Mouse (Mus musculus): ENCODE measurements around the gene Vcp.

Vcp gene

DNA sequence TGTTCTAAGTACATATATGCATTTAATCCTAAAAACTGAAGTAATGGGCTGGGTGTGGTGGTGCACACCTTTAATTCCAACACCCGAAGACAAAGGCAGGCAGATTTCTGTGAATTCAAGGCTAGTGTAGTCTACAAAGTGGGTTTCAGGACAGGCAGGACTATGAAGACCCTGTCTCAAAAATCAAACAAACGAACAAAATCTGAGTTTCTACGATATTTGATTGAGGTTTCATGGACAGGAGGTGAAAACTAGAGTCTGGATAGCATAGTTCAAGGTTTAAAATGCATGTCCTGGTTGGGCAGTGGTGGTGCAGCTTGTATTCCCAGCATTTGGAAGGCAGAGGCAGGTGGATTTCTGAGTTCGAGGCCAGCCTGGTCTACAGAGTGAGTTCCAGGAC is 31.0 kb downstream of the Vcp start, which contains the start of gene 1700022I11Rik:
Gene 1700022I11Rik (plus strand): TSS at position 301 of the 400 bp plus-strand sequence.
- DNase-seq, result no peak

DNA sequence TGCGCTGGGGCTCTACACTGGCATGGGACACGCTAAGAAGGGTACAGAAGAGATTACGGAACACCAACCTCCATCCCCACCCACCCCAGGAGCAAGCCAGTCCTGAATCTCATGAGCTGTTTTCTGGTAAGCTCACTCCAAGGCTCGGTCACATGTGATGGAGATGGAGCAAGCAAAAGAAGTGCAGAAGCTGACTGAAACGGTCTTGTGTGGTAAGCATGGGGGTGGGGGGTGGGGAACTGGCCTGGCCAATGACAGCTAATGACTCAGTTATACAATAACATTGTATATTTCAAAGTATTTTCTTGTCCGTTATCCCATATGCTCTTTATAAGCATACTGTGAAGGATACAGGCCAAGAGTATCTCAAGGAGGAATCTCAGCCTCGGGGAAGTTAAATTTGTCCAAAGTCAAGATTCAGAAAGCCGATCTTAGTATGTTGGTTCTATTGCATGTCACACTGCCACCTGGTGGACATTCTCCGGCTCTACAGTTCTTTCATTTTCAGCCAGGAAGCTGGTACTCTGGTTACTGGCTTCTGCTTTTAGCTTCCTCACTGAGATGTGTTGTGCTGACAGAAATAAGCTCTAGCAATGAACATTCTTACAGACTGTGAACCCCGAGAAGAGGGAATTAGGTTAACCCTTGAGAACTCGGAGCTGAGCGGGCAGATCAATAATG is 35.1 kb downstream of the Vcp start:
- DNase-seq, result peak; percentile 49

DNA sequence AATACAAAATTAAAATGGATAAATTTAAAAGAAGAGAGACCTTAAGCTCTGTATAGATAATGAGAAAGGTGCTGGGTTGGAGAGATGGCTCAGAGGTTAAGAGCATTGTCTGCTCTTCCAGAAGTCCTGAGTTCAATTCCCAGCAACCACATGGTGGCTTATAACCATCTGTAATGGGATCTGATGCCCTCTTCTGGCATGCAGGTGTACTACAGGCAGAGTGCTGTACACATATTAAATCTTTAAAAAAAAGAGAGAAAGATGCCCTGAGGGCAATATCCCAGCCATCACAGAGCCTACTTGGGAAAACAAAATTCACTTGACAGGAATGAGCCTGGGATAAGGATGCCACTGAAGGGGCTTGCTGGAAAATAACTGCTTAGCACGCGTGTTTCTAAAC is 36.8 kb downstream of the Vcp start:
- peak; percentile 39 for DNase-seq

DNA sequence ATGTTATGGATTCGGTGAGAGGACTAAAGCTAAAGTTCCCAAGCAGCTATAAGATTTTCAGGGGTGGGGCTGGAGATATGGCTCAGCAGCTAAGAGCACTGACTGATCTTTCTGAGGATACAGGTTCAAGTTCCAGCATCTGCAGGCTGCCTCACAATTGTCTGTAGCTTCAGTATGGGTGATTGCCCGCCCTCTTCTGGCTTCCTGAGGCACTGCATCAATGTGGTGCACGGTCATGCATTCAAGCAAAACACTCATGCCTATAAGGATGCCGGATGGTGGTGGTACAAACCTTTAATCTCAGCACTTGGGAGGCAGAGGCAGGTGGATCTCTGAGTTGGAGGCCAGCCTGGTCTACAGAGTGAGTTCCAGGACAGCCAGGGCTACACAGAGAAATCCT is 38.7 kb downstream of the Vcp start:
- DNase-seq, result peak; percentile 67

DNA sequence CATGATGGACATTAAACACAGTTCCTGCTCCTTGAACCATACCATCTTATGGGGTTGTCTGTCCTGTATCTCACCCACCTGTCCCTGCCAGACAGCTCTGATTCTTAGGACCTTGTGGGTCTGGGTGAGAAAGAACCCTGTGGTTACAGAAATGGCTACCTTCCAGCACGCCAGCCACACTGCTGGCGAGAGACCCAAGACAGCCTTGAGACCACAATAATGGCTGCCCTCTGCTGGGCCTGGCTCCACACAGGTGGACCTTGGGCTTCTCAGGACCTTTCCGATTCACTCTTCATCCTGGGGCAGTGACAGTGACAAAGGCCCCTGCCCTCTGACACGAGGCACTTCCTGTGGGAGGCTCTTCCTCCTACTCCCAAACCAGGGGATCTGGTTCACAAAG is 40.9 kb downstream of the Vcp start:
- no peak for DNase-seq

DNA sequence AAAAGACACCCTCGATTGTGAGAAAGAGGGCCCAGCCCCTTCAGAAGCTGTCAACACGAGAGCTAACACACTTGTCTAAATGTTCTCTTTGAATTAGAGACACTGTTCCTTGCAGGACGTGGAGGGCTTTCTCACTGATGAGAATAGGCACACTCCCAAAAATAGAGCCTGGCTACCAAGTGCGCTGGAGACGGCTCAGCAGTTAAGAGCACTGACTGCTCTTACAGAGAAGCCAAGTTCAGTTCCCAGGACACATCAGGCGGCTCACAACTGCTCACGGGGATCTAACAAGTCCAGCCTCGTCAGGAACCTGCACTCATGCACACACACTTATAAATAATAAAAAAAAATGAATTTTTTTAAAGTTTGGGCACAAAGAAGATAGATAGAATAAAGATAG is 41.4 kb downstream of the Vcp start:
- no peak for DNase-seq

DNA sequence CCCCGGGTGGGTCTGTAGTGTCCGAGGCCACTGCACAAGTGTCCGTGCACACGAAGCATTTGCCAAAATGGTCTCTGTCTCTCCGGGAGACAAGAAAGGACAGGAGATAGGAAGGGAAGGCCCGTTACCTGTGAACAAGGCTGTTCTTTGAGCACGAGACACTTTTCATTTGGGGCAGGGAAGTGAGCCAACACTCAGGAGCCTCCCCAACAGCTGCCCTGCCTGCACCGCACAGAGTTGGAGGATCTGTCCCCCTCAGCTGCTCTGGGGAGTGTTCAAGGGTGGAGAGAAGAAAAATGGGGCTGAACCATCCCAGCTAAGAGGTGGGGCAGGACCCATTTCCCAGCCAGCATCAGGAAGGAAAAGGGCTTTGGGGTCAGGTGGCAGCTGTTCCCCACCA is 42.3 kb downstream of the Vcp start:
- DNase-seq, result no peak

DNA sequence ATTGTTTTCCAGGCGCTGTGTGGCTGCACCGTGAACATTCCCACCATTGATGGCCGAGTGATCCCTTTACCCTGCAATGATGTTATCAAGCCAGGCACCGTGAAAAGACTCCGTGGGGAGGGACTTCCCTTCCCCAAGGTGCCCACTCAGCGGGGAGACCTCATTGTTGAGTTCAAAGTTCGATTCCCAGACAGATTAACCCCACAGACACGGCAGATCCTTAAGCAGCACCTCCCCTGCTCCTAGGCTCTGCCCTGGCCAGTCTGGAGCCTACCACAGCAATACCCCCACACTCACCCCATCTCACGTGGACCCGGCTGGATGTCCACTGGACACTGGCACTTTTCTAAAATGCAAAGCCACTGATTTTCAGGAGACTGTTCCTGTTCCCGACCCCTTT is 43.0 kb downstream of the Vcp start:
- DNase-seq, result no peak

DNA sequence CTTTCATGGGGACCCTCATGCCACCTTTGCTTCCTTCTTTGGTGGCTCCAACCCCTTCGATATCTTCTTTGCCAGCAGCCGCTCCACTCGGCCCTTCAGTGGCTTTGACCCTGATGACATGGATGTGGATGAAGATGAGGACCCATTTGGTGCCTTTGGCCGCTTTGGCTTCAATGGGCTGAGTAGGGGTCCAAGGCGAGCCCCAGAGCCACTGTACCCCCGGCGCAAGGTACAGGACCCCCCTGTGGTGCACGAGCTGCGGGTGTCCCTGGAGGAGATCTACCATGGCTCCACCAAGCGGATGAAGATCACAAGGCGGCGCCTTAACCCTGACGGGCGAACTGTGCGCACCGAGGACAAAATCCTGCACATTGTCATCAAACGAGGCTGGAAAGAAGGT is 43.7 kb downstream of the Vcp start:
- DNase-seq, result no peak

DNA sequence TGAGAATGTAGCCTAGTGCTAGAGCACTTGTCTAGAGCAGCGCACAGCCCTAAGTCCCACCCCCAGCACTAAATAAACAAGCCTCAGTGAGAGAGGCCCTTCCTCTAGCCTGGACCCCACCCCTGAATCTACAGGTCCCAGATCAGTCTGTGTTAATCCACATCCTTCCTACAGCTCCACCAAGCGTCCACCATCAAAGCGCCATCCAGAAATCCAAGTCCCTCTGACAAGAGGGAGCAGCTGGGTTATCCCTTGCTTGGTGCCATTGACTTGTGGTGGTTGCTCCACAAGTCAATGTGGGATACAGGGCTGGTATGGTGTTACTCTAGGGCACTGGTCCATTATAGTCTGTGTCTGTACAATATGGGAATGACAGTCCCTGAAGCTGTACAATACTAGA is 45.1 kb downstream of the Vcp start:
- no peak for DNase-seq

DNA sequence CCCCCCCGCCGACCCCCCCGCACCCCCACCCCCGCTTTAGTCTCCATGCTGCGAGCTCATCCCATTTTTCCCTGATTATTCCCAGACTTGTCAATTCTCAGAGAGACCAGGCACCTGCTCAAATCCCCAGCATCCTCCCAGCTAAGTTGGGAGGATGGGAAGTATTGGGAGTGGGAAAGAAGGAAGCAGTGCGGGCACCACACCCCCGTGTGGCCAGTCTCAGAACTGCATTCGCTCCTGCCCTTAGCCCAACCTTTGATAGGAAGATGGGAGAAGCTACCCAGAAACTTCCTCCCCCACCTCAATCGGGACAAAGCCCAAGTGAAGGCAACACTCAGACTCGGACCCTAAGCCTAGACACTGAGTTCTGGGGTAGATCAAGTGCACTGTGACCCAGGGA is 46.0 kb downstream of the Vcp start:
- DNase-seq, result peak; percentile 45

DNA sequence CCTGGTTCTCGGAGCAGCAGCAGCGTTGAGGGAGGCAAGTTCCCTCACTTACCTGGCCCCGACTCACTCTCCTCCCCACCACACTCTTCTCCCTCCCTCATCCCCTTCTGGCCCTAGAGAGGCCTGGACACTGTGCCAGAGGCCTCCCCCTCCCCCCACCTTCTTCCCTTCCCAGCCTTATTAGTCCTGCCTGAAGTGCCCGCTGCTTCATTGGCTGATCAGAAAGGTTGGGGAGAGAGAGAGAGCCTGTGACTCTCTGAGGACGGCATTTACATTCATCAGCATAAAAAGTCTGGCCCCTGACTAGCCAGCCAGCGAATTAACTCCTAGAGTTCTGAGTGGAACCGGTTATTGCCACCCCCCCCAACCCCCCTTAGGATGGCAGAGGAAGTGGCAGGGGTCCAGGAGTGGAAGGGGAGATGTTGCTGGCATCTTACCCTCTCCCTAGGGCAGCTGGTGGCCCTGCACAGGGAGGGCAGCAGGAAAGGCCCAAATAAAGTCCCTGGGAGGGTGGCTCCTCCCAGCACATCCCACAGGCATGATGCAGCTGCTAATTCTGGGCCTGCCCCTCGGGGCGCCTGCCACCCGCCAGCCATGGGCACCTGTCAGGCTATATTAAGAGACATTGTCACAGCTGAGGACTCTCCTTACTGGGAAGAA is 46.7 kb downstream of the Vcp start:
- DNase-seq, result no peak

DNA sequence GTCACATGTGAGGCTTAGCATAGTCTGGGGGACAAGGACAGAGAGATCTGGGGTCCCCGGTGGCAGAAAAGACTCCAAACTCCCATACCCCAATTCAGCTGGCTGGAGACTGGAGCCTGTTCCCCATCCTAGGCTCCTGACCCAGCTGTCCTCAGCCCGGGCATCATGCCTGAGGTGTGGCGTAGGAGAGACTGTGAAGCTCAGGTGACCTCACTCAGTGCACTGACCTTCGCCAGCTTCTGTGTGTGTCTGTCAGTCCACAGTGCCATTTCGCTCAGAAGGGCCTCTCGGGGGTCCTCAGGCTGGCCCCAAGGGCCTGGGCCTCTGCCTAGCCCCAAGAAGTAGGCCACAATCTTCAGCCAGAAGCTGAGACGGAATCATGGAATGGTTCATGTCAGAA is 47.7 kb downstream of the Vcp start:
- DNase-seq, result no peak

DNA sequence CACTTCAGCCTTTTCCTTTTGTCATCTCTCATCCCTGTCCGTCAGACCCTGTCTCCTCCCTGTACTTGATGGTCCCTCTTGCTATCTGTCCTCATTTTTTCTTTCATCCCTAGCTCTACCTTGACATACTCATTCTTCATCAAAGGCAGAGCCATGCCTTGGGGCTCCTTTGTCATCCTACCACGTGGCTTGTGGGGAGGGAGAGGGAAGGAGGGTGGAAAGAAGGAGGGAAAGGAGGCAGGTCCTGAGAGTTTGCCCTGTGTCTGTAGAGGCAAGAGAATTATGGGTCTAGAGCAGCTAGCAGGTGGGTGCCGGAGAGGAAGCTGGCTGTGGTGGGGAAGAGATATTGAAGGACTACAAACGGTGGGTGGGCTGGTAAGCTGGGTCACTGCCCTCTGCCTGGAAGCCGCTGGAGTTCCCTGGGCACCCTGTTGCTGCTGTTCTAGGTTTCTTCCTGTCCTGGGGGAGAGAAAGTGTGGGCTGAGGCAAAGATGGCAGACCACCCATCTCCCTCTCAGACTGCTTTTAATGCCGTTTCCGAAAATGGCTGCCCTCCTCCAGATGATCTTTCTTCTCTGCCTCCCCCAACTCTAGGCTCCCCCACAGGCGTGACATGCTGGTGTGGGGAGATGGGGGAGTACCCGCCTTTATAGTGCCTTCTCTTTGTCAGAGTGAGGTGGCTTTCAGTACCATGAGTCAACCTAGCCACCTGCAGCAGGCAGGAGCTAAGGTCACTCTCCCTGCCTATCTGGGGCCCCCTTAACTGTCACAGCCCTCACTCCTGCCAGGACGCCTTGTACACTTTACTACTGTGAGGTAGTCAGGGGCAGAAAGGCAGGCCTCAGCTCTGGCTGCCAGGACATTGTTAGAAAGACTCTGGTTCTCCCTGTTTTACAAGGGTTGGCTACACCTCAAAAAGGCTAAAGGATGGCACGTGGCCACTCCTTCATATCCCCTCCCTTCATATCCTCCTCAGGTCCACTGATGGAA is 48.8 kb downstream of the Vcp start:
- DNase-seq, result no peak

DNA sequence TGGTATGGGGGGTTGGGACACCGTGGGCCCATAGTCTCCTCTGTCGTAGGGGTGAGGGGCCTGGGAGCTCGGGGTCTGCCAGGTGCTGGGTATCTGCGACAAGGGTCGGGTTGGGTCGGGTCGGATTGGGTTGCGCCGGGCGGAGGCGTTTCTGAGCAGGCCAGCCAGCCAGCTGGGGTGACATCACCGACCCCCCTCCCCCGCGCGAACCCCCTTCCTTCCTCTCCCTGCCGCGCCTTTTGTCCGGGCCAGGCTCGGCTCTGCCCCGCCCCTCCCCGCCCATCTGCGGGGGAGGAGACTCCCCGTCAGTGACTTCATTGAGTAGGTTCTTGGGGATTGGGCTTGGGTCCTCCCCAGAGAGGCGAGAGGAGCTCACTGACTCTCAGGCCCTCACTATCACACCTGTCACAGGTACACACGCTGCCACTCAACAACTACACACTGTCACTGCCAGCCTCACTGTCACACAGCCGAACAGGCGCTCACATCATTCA is 50.2 kb downstream of the Vcp start:
- DNase-seq, result peak; percentile 93

DNA sequence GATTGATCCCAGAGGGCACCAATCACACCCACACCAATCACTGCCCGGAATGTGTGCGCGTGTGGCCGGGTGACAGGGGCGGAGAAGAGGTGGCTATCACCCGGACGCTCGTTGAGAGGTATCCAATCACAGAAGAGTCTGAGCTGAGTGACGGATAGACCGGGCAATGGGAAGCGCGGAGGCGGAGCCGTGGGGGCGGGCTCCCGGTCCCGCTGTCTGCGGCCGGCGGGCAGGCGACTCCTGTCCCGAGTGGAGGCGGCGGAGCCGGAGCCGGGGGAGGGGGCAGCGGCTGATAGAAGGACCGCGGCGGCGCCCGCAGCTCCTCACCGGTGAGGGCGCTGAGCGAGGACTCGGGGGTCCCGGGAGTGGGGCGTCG is 50.6 kb downstream of the Vcp start, which contains the start of gene Dnajb5:
Gene Dnajb5 (plus strand): TSS at position 139 of the 376 bp plus-strand sequence.
- peak; percentile 97 for DNase-seq

DNA sequence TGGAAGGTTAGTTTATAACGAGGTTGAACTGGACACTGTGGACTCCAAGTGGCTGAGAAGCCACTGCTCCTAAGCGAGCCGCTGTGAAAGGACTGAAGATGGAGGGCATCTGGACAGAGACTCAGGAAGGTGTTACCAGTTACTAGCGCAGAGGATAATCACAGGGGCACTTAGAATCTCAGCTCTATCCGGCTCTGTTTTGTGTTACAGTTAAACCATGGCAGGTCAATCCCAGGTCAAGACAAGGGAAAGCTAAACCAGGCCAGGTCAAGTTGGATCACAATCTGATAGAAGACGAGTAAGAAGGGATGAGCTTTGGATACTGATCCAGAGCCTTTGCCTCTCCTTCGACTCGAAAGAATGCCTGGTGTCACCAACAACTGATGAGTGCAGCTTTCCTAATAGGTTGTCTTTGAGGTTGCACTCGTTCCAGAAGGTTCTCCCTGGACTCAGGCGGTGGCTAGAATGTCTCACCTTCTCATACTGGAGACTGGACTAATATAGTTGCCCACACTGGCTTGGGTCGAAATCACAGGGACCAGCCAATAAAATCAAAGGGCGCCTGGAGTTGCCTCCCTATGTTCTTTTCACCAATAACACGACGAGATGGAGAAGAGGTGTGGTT is 51.1 kb downstream of the Vcp start:
- no peak for DNase-seq

DNA sequence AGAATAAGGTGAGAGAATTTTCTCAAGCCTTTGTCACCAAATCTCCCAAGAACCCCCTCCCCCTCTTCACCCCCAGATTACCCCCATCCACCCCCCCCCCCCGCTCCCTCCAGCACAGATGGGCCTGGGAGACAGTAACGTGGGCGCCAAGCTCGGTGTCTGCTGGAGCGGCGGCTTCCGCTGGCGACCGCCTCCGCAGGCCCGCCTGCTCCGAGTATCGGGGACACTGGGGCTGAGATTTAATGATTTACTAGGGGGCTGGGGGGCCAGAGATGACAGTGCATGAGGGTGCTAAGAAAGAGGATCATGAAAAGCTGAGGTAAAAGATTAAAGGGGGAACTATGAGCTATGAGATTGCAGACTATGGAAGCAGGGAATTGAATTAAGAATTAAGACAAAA is 51.8 kb downstream of the Vcp start:
- DNase-seq, result no peak

DNA sequence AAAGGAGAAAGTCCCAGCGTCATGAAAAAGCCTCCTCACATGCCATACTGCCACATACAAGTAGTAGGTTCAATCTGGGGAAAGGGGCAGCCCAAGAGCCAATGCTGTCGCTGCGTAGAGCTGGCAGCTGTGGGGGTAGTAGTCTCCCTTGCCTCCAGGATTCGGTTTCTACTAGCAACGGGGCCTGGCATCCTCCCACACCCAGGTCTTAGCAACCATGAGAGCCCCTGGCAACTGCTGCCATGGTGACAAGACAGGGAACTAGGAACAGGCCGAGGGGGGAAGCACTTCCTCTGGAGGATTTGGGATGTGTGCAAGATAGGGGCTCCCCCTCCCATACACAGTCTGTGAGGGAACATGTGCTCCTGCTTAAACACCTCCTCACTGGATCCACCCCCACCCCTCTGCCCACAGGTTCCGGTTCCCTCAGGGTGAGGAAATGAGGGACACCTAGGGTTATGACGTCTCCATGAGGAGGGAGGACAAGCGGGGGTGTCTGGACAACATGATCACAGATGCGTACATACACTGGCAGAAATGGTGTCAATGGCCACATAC is 53.5 kb downstream of the Vcp start:
- DNase-seq, result no peak

DNA sequence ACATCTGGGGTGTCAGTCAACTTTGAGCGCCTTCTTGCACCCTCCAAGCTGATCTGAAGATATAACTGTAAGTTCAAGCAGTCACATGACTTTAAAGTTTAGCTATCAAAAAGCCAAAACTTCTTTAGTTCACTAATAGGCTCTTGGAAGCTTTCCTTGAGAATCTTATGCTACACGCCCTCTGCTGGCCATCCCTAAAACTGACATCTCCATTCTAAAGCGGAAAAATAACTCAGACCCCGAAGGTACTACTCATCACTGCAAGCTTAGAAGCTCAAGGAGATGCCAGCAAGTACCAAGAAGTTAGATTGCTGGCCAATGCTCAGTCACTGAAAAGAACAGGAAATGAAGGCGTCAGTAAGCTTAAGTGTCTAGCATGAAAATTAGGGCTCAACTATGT is 54.4 kb downstream of the Vcp start:
- peak; percentile 43 for DNase-seq

DNA sequence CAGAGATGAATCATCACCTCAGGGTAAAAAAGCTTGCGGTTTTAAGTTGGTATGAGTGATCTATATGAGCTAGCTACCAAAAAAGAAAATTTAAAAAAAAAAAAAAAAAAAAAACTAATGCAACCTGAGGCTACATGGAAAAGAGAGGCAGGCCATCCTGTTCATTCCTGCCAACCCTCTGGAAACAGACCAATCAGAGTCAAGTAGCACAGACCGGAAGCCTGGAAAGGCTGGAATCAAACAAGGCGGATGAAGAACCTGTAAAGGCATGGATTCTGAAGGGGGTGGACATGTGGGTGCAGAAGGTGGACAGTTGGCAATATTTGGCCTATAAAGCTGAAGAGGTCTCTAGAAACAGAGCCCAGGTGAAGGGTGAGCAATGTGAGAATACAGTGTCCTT is 54.9 kb downstream of the Vcp start:
- DNase-seq, result no peak

DNA sequence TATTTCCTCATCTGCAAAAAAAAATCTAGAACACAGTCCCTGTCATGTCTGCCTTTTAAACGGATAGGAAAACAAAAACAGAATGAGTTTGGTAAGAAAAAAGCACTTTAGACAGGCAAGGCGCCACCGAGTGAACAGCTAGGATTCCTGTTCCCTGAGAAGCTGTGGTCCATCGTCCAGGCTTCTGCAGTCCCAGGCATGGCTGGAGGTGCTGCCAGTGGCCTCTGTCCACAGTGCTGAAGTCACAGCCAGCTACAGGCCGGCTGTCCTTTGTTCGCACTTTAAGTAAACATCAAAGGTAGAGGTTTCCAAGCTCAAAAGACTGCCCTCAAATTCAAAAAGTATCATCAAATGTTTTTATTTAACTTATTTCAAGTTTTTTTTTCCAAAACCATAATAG is 55.3 kb downstream of the Vcp start:
- DNase-seq, result no peak

DNA sequence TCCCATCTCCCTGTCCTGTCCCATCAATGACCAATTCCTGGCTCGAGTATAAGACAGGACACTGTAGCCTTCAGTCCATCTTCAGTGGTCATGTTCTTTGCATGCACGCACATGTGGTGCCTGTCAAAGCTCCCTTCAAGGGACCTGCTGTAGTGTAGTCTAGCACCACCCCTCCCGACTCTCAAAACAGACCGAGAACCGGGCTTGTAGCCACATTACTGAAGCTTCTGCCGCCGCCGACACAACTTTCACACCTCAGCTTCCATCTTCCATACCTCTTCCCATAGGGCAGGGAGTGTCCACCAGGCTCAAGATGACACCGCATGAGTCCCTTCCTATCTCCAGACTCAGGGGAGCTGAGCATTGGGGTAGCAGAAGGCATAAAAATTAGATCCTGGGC is 56.1 kb downstream of the Vcp start:
- no peak for DNase-seq
